Mouse (Mus musculus) ES-E14 (cell line): Measurements from ENCODE around the gene Cidec. TPM values are rescaled to one million over a fixed set of nuclear protein-coding genes. Genes with fewer than 3 reads are reported as not detected.

Experiments used
- DNase-seq: peaks from one replicate; pipeline ENCODE4 v3.0.0-alpha.2; 2013; ENCODE audit warnings: low read depth, low spot score
- H3K27ac ChIP-seq: 2 replicates; pipeline ENCODE4 v1.5.1; 2012; ENCODE audit warnings: low read depth, mild to moderate bottlenecking, low read length, moderate library complexity, mixed read lengths; ENCODE audit not compliant: poor library complexity, insufficient read depth, severe bottlenecking
- H3K36me3 ChIP-seq: 2 replicates; pipeline ENCODE4 v1.6.1; 2012; ENCODE audit warnings: mild to moderate bottlenecking, low read length, moderate library complexity, mixed read lengths; ENCODE audit not compliant: control insufficient read depth, poor library complexity, insufficient read depth, severe bottlenecking
- H3K4me1 ChIP-seq, 2 experiments: fragments of 150-350 bp in 1 of 2; sonication (generic) in 1 of 2; 2 replicates each; pipeline ENCODE4 v1.6.1; 2012; ENCODE audit warnings: low read length in 2 of 2, mild to moderate bottlenecking in 1 of 2, mixed read lengths in 1 of 2; ENCODE audit not compliant: control insufficient read depth in 2 of 2, insufficient read depth in 2 of 2, poor library complexity in 1 of 2
- H3K4me3 ChIP-seq, 2 experiments: fragments of 150-350 bp in 1 of 2; sonication (generic) in 1 of 2; 2 replicates each; pipeline ENCODE4 v1.5.1; 2012; ENCODE audit warnings: low read length in 2 of 2, low read depth in 1 of 2, mild to moderate bottlenecking in 1 of 2, mixed read lengths in 1 of 2; ENCODE audit not compliant: insufficient read depth in 1 of 2, poor library complexity in 1 of 2, severe bottlenecking in 1 of 2
- H3K9ac ChIP-seq: 2 replicates; pipeline ENCODE4 v1.6.1; 2012; ENCODE audit warnings: low read depth, mild to moderate bottlenecking, low read length, mixed read lengths; ENCODE audit not compliant: poor library complexity, insufficient read depth, severe bottlenecking
- H3K9me3 ChIP-seq: fragments of 150-350 bp; sonication (generic); 2 replicates; pipeline ENCODE4 v1.6.1; 2012; ENCODE audit warnings: low read depth, mild to moderate bottlenecking, low read length; ENCODE audit not compliant: control insufficient read depth, insufficient read depth
- CHD2 ChIP-seq: IDR thresholded peaks from 2 replicates; pipeline ENCODE4 v1.6.1; 2014; ENCODE audit warnings: mild to moderate bottlenecking, low read depth, low read length, inconsistent platforms
- HCFC1 ChIP-seq: IDR thresholded peaks from 2 replicates; pipeline ENCODE4 v1.6.1; 2012; ENCODE audit warnings: low read length, inconsistent platforms, borderline replicate concordance; ENCODE audit not compliant: insufficient read depth
- MAFK ChIP-seq: IDR thresholded peaks from 2 replicates; pipeline ENCODE4 v1.6.1; 2014; ENCODE audit warnings: mild to moderate bottlenecking, low read depth, low read length, inconsistent platforms; ENCODE audit not compliant: insufficient read depth
- ZC3H11A ChIP-seq: IDR thresholded peaks from 2 replicates; pipeline ENCODE4 v1.6.1; 2012; ENCODE audit warnings: low read depth, mild to moderate bottlenecking, inconsistent platforms, low read length, borderline replicate concordance
- ZNF384 ChIP-seq: IDR thresholded peaks from 2 replicates; pipeline ENCODE4 v1.6.1; 2012; ENCODE audit warnings: low read depth, low read length, inconsistent platforms
- in situ Hi-C, 2 experiments: fragments of 600-800 bp; cut with MboI; formaldehyde crosslinking; loops; one replicate each; pipeline ENCODE4 v1.15.1; 2025; ENCODE audit warnings: low sequenced_read_pairs in 2 of 2, inconsistent platforms in 1 of 2; ENCODE audit not compliant: unreplicated experiment in 2 of 2
- total RNA-seq: library from RNA; depleted of rRNA; stranded (reverse); fragments of 300-350 nt; gene quantifications from 2 replicates; pipeline ENCODE4 v1.2.3, GENCODE M21; 2012

Gene Cidec
- total RNA-seq, 1 experiment, result 0.45 TPM

DNA sequence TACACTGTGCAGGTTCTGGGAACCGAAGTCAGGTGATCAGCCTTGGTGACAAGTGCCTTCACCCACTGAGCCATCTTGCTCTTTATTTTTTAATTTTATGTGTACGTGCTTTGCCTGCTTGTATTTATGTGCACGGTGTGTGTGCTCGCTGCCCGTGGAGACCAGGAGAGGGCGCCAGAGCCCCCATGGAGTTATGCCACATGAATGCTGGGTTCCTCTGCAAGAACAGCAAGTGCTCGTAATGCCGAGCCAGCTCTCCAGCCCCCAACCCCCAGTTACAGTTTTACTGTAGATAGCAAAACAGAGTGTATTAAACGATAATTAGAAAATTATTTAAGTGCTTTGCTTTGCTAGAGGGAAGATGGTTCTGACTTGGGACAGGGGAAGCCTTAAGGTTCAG, 28.9 kb downstream of the Cidec start:
- H3K27ac ChIP-seq, result no peak overlapping the region
- TF ChIP-seq MAFK, result no peak
- TF ChIP-seq CHD2, result no peak
- no peak for TF ChIP-seq ZC3H11A
- no peak overlapping the region for H3K4me3 ChIP-seq
- in situ Hi-C loops, result no loop called here
- no peak overlapping the region for H3K9ac ChIP-seq
- peaks cover 3% of the 10 kb centered on the region; the same call in 1 of the 2 replicates for H3K36me3 ChIP-seq
- no peaks in the 10 kb centered on the region for H3K9me3 ChIP-seq
- DNase-seq, result peak; percentile 58
- peaks cover 0 to 11% of the 10 kb centered on the region in 2 experiments; a peak in 2 of 4 replicates for H3K4me1 ChIP-seq

DNA sequence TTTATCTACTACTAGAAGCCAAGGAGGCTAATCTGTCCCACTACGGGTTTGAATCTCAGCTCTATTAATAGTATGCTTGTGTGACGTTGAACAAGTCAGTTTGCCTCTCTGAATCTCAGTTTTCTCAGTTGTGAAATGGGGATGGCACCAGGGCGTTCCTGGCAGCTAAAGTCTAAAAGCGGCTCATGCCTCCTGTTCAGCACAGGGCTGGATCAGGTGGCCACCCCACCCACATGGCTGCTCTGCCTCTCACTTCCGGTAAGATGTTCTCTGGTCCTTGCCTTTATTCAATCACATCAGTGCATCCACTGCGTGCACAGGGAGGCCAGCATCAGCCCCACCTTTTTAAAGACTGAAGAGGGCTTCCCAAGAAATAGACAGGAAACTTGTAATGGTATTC, 30.1 kb downstream of the Cidec start:
- in situ Hi-C loops, result no loop called here
- TF ChIP-seq MAFK (no peak), ZC3H11A (no peak), ZNF384 (no peak), CHD2 (no peak), HCFC1 (no peak)

DNA sequence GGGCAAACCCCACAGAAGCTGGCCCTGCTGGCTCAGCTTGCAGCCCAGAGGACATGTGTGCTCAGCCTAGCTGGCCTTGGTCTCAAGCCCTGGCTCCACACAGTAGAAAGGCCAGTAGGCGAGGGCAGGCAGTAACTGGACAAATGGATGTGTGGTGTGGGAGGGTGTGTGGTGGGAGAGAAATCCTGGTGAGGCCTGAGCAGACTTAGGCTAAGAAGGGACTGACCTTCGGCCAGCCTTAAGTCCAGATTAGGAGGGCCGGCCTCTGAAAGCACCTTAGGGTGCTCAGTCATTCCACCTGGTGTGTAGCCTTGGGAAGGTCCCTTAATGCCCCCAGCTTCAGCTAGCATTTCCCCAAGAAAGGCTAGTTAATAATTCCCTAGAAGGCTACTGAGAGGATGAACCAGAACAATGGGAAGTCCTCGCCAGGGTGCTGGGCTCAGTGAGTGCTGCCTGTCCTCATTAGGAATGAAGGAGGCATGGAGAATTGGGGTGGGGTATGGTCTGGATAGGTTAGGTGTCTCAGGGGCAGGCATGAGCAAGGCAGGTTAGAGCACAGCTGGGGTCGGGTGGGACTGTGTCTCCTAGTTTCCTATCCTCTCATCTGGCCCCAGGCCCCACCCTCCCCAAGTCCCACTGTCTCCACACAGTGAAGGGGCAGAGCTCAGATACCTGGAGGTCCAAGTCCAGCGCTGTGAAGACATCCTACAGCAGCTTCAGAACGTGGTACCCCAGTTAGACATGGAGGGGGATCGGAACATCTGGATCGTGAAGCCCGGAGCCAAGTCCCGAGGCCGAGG, 30.7 kb downstream of the Cidec start:
- Histone ChIP-seq H3K4me1 (peaks cover 0 to 17% of the 10 kb centered on the region in 2 experiments; a peak in 2 of 4 replicates), H3K27ac (no peak overlapping the region), H3K4me3 (no peak overlapping the region), H3K9ac (no peak overlapping the region), H3K9me3 (no peaks in the 10 kb centered on the region), H3K36me3 (peaks cover 3% of the 10 kb centered on the region; the same call in 1 of the 2 replicates)
- in situ Hi-C loops, result no loop called here
- TF ChIP-seq CHD2, result no peak
- no peak for TF ChIP-seq ZNF384
- no peak for TF ChIP-seq HCFC1
- no peak for TF ChIP-seq ZC3H11A
- TF ChIP-seq MAFK, result no peak
- DNase-seq, result no peak

More for the DNA sequence above, 30.1 kb downstream of the Cidec start:
- peaks cover 3% of the 10 kb centered on the region; the same call in 1 of the 2 replicates for H3K36me3 ChIP-seq
- no peak overlapping the region for H3K27ac ChIP-seq
- peaks cover 0 to 17% of the 10 kb centered on the region in 2 experiments; a peak in 2 of 4 replicates for H3K4me1 ChIP-seq
- no peaks in the 10 kb centered on the region for H3K9me3 ChIP-seq
- no peak overlapping the region for H3K4me3 ChIP-seq
- no peak for DNase-seq
- no peak overlapping the region for H3K9ac ChIP-seq

DNA sequence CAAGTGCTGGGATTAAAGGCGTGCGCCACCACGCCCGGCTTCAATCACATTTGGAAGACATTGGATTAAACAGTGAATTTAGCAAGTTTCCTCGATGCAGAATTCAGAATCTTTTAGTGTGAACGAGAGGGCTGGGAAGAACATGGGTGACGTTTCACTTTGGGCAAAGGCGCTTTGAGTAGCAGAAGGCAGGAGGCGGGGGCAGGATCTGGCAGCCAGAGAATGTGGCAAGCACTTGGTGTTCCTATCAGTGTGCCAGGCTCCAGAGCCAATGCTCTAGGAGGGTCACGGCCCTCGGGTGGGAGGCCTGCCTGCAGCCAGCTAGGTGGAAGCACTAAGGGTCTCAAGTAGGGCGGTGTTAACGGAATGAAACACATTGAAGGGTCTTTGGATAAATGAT, 33.5 kb downstream of the Cidec start:
- no peak for DNase-seq
- TF ChIP-seq MAFK (no peak), CHD2 (no peak), ZC3H11A (no peak), ZNF384 (no peak), HCFC1 (no peak)
- no peak overlapping the region for H3K27ac ChIP-seq
- no peak overlapping the region for H3K4me3 ChIP-seq
- no peak overlapping the region for H3K9ac ChIP-seq
- H3K9me3 ChIP-seq, result no peaks in the 10 kb centered on the region
- H3K36me3 ChIP-seq, result no peaks in the 10 kb centered on the region; the same call in 1 of the 2 replicates
- peaks cover 5 to 13% of the 10 kb centered on the region in 2 experiments; a peak in 2 of 4 replicates for H3K4me1 ChIP-seq
- in situ Hi-C loops, result no loop called here
